Mouse (Mus musculus) small intestine, adult 2 months (tissue): ENCODE results near the gene Uggt2.

Experiments
- CTCF ChIP-seq: fragments of 200-500 bp; IDR thresholded peaks from 2 replicates; pipeline ENCODE4 v1.5.1; 2012; ENCODE audit warnings: low read depth, mild to moderate bottlenecking, control low read depth, inconsistent platforms, low read length, moderate library complexity, mixed read lengths; ENCODE audit not compliant: insufficient replicate concordance, insufficient read length; ENCODE audit errors: extremely low read depth
- POLR2A ChIP-seq: fragments of 200-500 bp; IDR thresholded peaks from 2 replicates; pipeline ENCODE4 v1.6.1; 2012; ENCODE audit warnings: low read depth, mild to moderate bottlenecking, control low read depth, inconsistent platforms, low read length, moderate library complexity

- no peak for TF ChIP-seq CTCF
- no peak for TF ChIP-seq POLR2A
Measured at GRCm38 (mm10) chr14:118972268-118972667, 127.0 kb downstream of the Uggt2 start.
